Mouse (Mus musculus) kidney, adult 2 months (tissue): ENCODE data around the gene Astn2.

ENCODE experiments used
- CTCF ChIP-seq: fragments of 200-500 bp; conservative IDR thresholded peaks from 2 replicates; pipeline ENCODE4 v1.5.1; 2011; ENCODE audit warnings: low read depth, mild to moderate bottlenecking, control low read depth, low read length, moderate library complexity, mixed read lengths; ENCODE audit not compliant: insufficient read depth, insufficient read length
- POLR2A ChIP-seq: fragments of 200-500 bp; IDR thresholded peaks from one replicate; pipeline ENCODE4 v1.6.1; 2011; ENCODE audit warnings: low read depth, low read length, control low read depth

DNA sequence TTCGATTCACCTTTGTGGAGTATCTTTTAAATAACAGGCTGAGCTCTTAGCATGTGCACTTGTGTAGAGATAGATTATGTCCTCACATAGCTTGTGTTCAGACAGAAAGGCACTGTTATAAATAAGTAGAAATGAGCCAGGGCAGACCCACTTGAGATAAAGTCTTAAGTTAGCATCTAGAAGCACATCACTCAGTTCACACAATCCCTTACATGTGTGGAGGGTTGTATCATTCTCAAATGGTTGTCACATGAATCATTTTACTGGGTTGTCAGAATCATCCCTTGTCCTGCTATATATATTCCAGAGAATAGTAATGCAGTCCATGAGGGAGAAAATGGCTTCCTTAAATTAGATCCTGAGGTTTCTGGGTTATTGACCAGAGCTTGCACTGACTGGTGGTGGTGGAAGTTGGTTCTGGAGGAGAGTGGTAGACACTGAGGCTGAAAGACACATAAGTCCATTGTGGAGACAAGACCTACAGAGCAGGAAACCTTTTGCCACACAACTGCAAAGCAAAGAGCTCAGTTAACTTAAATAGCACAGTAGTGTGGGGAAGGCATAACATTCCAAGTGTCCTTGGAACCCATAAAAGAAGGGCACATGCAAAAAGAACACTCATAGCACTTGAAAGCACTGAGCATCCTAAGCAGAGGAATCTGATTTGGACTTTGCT lies 590.8 kb downstream of the Astn2 start:
- no peak for TF ChIP-seq CTCF
- TF ChIP-seq POLR2A = no peak
